Mouse (Mus musculus): Measurements from ENCODE around the gene Ppp1r9b. TPM values are rescaled to one million over a fixed set of nuclear protein-coding genes. Genes with fewer than 3 reads are reported as not detected.

The Ppp1r9b gene
- polyA plus RNA-seq, 1 experiment from 2014 or later, result 10.6 TPM

DNA sequence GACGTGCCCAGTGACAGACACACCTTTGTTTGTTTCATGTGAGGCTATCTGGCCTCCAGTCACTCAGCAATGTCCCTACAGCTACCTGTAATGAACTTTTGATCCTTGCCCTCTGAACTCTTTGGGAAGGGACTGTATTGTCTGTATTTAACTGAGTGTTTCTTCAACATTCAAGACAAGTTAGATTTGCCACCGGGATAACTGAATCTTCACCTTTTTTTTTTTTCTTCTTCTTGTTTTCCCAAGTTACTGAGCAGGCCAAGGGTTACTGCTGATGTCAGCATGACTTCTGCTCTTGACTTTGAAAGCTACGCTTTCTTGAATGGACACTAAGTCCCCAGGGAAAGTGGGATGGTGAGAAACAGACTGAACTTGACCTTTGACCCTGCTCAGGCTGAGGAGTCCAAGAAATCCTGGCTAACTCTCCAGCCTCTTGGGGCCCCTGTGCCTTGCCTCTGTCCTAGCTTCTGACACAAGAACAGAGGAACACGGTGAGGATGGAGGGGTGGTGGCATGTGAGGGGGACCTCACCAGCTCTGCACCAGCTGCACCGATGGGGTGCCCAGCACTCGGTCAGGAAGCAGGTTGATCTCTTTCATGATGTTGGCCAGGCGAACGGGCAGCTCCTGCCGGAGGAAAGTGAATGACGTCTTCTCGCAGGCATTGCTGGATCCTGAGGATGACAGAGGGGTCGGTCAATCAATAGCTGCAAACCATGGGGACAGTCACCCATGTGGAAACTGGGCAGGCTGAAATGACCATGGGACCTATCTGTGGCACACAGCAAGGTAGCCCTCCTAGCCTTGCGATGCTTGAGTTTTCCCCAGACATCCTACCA lies 48.2 kb downstream of the Ppp1r9b start:
- Histone ChIP-seq H3K9ac (no peak overlapping the region), H3K36me3 (no peaks in the 10 kb centered on the region), H3K9me3 (replicated peaks) (no peaks in the 10 kb centered on the region), H3K27ac (no peak overlapping the region), H3K4me1 (replicated peaks) (peaks cover 42% of the 10 kb centered on the region), H3K4me2 (no peak overlapping the region), H3K27me3 (0 out of 2 replicates have a peak, but pooled peaks cover 3% of the 10 kb centered on the region), H3K4me3 (replicated peaks) (no peak overlapping the region)
- 74% methylated on average over 13 of the region's 13 CpGs for WGBS (ENCODE audit: insufficient replicate concordance)
- ATAC-seq (ENCODE audit: low read depth), result no peak
- DNase-seq, result no peak

GRCm38 (mm10) chr11:95039766-95040165 lies 48.9 kb downstream of the Ppp1r9b start:
- DNase-seq, result no peak
- Histone ChIP-seq H3K9ac (peak overlapping the region; percentile 83; the same call in 1 of the 2 replicates), H3K4me1 (replicated peaks) (peaks cover 42% of the 10 kb centered on the region), H3K9me3 (replicated peaks) (no peaks in the 10 kb centered on the region), H3K27ac (peak overlapping the region; percentile 11; the same call in 1 of the 2 replicates), H3K36me3 (no peaks in the 10 kb centered on the region), H3K27me3 (peaks cover 6% of the 10 kb centered on the region; the same call in 1 of the 2 replicates), H3K4me2 (peak overlapping the region; percentile 97), H3K4me3 (replicated peaks) (no peak overlapping the region; the same call in 1 of the 2 replicates)
- ATAC-seq (ENCODE audit: low read depth), result no peak
- 78% methylated on average over 4 of the region's 4 CpGs for WGBS (ENCODE audit: insufficient replicate concordance)

DNA sequence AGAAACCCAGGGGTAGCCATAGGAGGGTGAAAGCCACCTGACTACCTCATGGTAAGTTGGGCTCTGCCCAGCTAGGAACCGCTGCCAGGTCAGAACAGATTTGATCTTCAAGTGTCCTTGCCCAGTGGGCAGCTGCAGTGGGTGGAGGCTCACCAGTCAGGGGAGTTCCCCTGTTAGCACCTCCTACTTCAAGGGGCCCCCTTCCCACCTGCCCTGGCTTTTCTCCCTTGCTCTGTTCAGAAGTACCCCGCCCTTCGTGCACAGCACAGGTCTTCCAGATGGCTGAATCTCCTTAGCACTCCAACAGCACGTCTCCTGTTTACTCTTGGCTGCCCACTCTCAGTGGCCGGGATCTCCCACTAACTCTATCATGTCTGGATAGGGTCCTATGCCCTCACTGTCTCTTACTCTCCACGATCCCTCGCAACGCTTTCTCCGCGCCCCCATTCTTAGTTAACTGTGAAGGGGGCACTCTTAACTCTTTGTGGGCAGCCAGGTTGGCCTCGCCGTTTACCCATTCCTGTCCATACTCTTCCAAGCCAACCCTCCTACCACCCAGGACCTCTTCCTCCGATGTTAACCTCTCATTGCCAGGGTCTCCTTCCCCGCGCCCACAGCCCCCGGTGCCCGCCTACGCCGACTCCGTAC lies 49.8 kb downstream of the Ppp1r9b start:
- peaks cover 11% of the 10 kb centered on the region for H3K27me3 ChIP-seq
- H3K36me3 ChIP-seq, result no peaks in the 10 kb centered on the region
- ATAC-seq (ENCODE audit: low read depth) (peak; percentile 18; the same call in 1 of the 2 replicates), DNase-seq (peak; percentile 54)
- peak overlapping the region; percentile 66 for H3K27ac ChIP-seq
- peaks cover 42% of the 10 kb centered on the region for H3K4me1 ChIP-seq (replicated peaks)
- 2% methylated on average over 20 of the region's 20 CpGs for whole genome bisulfite sequencing (ENCODE audit: insufficient replicate concordance)
- H3K9me3 ChIP-seq (replicated peaks), result no peaks in the 10 kb centered on the region
- H3K4me3 ChIP-seq (replicated peaks), result peak overlapping the region; percentile 71
- peak overlapping the region; percentile 83 for H3K9ac ChIP-seq
- peak overlapping the region; percentile 97 for H3K4me2 ChIP-seq

GRCm38 (mm10) chr11:95041139-95041609 lies 50.3 kb downstream of the Ppp1r9b start, which contains the start of gene Pdk2:
TSS of gene Pdk2 (minus strand) at chr11:95041354.
- H3K9me3 ChIP-seq (replicated peaks), result no peaks in the 10 kb centered on the region
- peaks cover 14% of the 10 kb centered on the region for H3K27me3 ChIP-seq
- peak within 1 kb of the TSS; percentile 97 for H3K4me2 ChIP-seq
- H3K9ac ChIP-seq, result peak within 1 kb of the TSS; percentile 83
- under 1% methylated on average over 41 of the region's 41 CpGs for WGBS (ENCODE audit: insufficient replicate concordance)
- H3K4me3 ChIP-seq (replicated peaks), result peak within 1 kb of the TSS; percentile 71
- no peaks in the 10 kb centered on the region for H3K36me3 ChIP-seq
- peak; percentile 95 for DNase-seq
- H3K27ac ChIP-seq, result peak within 1 kb of the TSS; percentile 83
- H3K4me1 ChIP-seq (replicated peaks), result peaks cover 42% of the 10 kb centered on the region
- peak; percentile 96 for ATAC-seq (ENCODE audit: low read depth)

- peak overlapping the region; percentile 97 for H3K4me2 ChIP-seq
- peaks cover 42% of the 10 kb centered on the region for H3K4me1 ChIP-seq (replicated peaks)
- H3K9ac ChIP-seq, result peak overlapping the region; percentile 68
- H3K4me3 ChIP-seq (replicated peaks), result peak overlapping the region; percentile 54
- peak; percentile 32 for ATAC-seq (ENCODE audit: low read depth)
- H3K27me3 ChIP-seq, result peaks cover 20% of the 10 kb centered on the region
- peak overlapping the region; percentile 83 for H3K27ac ChIP-seq
- WGBS (ENCODE audit: insufficient replicate concordance), result 0% methylated on average over 11 of the region's 11 CpGs
- no peaks in the 10 kb centered on the region for H3K36me3 ChIP-seq
- H3K9me3 ChIP-seq (replicated peaks), result no peaks in the 10 kb centered on the region
- peak; percentile 74 for DNase-seq
Observed at GRCm38 (mm10) chr11:95042096-95042495, 51.3 kb downstream of the Ppp1r9b start.

GRCm38 (mm10) chr11:95043060-95043459 lies 52.2 kb downstream of the Ppp1r9b start:
- Histone ChIP-seq H3K36me3 (no peaks in the 10 kb centered on the region), H3K27me3 (peaks cover 20% of the 10 kb centered on the region), H3K4me3 (replicated peaks) (no peak overlapping the region), H3K27ac (no peak overlapping the region), H3K4me1 (replicated peaks) (peaks cover 42% of the 10 kb centered on the region), H3K9ac (no peak overlapping the region), H3K4me2 (no peak overlapping the region), H3K9me3 (replicated peaks) (no peaks in the 10 kb centered on the region)
- DNase-seq (no peak), ATAC-seq (ENCODE audit: low read depth) (no peak)
- 67% methylated on average over 4 of the region's 4 CpGs for WGBS (ENCODE audit: insufficient replicate concordance)

DNA sequence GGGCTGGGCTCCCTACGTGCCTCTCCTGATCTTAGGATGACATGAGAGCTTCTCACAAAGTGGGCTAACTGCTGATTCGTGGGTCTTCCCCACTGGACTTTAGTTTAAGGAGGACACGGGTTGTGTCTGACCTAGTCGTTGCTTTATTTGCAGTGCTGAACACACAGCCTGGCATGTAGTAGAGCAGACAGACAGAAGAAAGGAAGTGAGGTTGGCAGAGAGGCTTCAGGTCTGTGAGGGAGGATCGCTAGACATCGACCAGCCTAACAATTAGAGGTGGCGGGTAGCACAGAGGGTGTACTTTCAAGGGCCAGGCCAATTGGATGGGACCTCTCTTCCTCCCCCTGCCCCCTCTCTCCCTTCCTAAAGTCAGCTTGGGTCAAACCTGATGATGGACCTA lies 52.8 kb downstream of the Ppp1r9b start:
- Histone ChIP-seq H3K27me3 (peaks cover 20% of the 10 kb centered on the region), H3K36me3 (no peaks in the 10 kb centered on the region), H3K4me3 (replicated peaks) (no peak overlapping the region), H3K27ac (no peak overlapping the region), H3K9me3 (replicated peaks) (no peaks in the 10 kb centered on the region), H3K4me2 (no peak overlapping the region), H3K9ac (no peak overlapping the region), H3K4me1 (replicated peaks) (peaks cover 38% of the 10 kb centered on the region)
- ATAC-seq (ENCODE audit: low read depth) (no peak), DNase-seq (no peak)
- WGBS (ENCODE audit: insufficient replicate concordance), result 45% methylated on average over 7 of the region's 7 CpGs

DNA sequence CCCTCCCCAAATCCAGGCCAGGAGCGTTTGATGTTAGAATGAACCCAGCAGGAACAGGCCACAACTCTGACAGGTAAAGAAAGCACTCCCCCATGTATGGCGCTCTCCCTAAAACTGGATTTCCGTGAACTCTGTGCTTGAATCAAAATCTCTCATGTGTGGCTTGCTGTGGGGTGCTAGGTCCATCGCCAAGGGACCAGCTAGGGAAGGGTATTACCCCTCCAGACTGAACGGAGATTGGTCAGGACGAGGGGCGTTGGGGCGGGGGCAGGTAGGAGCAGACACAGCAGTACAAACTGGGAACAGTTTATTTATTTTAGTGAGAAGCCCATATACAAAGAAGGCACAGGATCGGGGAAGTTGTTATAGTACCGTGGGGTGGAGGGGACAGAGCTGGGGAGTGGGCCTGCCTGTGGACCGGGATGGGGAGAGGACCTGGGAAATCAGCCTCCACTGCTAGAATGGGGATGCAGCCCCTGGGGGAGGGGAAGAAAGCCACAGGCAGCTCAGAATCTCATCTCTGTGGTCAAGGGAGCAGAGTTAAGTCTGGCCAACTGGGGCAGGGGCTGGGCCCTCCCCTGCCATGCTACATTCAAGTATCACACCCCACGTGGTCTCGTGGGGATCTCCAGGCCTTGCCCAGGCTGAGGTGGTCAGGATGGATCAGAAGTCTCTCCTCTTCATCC lies 53.5 kb downstream of the Ppp1r9b start:
- peaks cover 33% of the 10 kb centered on the region for H3K4me1 ChIP-seq (replicated peaks)
- H3K36me3 ChIP-seq, result no peaks in the 10 kb centered on the region
- DNase-seq (no peak), ATAC-seq (ENCODE audit: low read depth) (no peak)
- H3K9ac ChIP-seq, result no peak overlapping the region
- H3K27ac ChIP-seq, result no peak overlapping the region
- peaks cover 20% of the 10 kb centered on the region for H3K27me3 ChIP-seq
- 53% methylated on average over 13 of the region's 13 CpGs for WGBS (ENCODE audit: insufficient replicate concordance)
- H3K9me3 ChIP-seq (replicated peaks), result no peaks in the 10 kb centered on the region
- no peak overlapping the region for H3K4me3 ChIP-seq (replicated peaks)
- H3K4me2 ChIP-seq, result no peak overlapping the region

DNA sequence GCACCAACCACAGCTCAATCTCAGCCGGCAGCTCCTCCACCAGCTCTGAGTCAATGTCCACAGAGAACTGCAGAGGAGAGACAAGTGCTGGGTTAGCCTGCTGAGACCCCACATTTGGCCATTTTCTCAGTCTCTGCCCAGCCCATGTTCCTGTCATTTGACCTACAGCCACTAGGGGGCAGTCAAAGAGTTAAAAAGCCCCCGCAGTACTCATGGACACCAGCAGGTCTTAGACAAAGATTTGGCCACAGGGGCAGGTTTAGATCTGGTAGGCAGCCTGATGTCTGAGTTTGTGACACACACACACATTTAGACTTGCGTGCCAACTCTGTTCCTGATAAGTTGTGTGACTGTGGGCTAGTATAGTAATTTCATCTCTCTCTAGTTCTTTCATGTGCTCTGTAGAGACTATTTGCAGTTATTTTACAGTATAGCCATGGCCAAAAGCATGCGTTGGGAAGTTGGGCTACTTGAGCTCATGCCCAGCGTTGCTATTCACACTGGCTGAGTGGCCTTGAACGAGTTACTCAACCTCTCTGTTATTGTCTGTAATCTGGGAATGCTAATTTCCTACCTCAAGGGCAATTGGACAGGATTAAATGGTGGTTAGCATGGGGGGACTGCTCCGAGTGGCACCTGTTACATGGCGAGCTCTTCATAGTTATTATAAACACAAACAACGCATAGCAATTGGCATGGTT lies 56.3 kb downstream of the Ppp1r9b start:
- Histone ChIP-seq H3K9ac (no peak overlapping the region), H3K4me2 (no peak overlapping the region), H3K9me3 (replicated peaks) (no peaks in the 10 kb centered on the region), H3K4me1 (replicated peaks) (peaks cover 8% of the 10 kb centered on the region; the same call in 1 of the 2 replicates), H3K36me3 (no peaks in the 10 kb centered on the region), H3K4me3 (replicated peaks) (no peak overlapping the region), H3K27me3 (peaks cover 20% of the 10 kb centered on the region), H3K27ac (no peak overlapping the region)
- DNase-seq (peak; percentile 26), ATAC-seq (ENCODE audit: low read depth) (peak; percentile 52)
- 43% methylated on average over 9 of the region's 9 CpGs for WGBS (ENCODE audit: insufficient replicate concordance)

DNA sequence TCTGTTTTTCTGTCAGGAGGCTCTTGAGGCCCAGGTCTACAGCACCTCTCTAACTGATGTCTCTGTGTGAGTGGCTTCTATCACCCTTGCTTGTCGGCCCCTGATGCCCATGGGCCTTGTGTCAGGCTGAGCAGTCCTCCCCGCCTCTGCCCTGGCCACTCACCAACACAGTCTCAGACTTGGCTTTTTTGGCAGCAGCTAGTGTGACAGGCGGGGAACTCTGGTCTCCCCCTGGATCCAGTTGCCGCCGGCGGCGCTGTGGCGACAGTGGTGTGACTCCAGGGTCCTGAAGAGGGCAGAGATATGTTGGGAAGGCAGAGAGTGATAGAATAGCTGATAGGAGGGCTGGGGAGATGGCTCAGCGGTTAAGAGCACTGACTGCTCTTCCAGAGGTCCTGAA lies 62.2 kb downstream of the Ppp1r9b start:
- Histone ChIP-seq H3K9me3 (replicated peaks) (no peaks in the 10 kb centered on the region), H3K36me3 (no peaks in the 10 kb centered on the region), H3K27me3 (peaks cover 8% of the 10 kb centered on the region; the same call in 1 of the 2 replicates), H3K27ac (no peak overlapping the region), H3K4me1 (replicated peaks) (no peaks in the 10 kb centered on the region), H3K4me3 (replicated peaks) (no peak overlapping the region), H3K4me2 (no peak overlapping the region), H3K9ac (no peak overlapping the region)
- WGBS (ENCODE audit: insufficient replicate concordance), result 55% methylated on average over 9 of the region's 9 CpGs
- ATAC-seq (ENCODE audit: low read depth) (no peak), DNase-seq (no peak)
